Mouse (Mus musculus) heart, embryonic 11.5 days (tissue): ENCODE results near the gene Ppp1r12c. TPM values are rescaled to one million over a fixed set of nuclear protein-coding genes. Genes with fewer than 3 reads are reported as not detected.

Source experiments
- ATAC-seq: fragments of 200-750 bp; cut with Nextera tagmentation; replicated peaks from 2 replicates; pipeline ENCODE4 v1.8.0; 2017; ENCODE audit warnings: moderate library complexity; ENCODE audit not compliant: insufficient number of reproducible peaks, low FRiP score, low TSS enrichment
- H3K27ac ChIP-seq: fragments of 300-500 bp; sonication (generic); 2 replicates; pipeline ENCODE4 v1.5.1; 2014; ENCODE audit warnings: mild to moderate bottlenecking, low read depth, low read length
- H3K27me3 ChIP-seq: fragments of 300-500 bp; sonication (generic); 2 replicates; pipeline ENCODE4 v1.6.1; 2014; ENCODE audit warnings: mild to moderate bottlenecking, low read length, mixed read lengths; ENCODE audit not compliant: control insufficient read depth, insufficient read depth
- H3K36me3 ChIP-seq: fragments of 300-500 bp; sonication (generic); 2 replicates; pipeline ENCODE4 v1.6.1; 2014; ENCODE audit warnings: mild to moderate bottlenecking, low read length, moderate library complexity, mixed read lengths; ENCODE audit not compliant: control insufficient read depth, insufficient read depth
- H3K4me1 ChIP-seq: fragments of 300-500 bp; sonication (generic); 2 replicates; pipeline ENCODE4 v1.6.1; 2014; ENCODE audit warnings: low read length; ENCODE audit not compliant: control insufficient read depth, insufficient read depth
- H3K4me2 ChIP-seq: fragments of 300-500 bp; sonication (generic); 2 replicates; pipeline ENCODE4 v1.6.1; 2014; ENCODE audit warnings: mild to moderate bottlenecking, moderate library complexity
- H3K4me3 ChIP-seq: fragments of 300-500 bp; sonication (generic); 2 replicates; pipeline ENCODE4 v1.5.1; 2014; ENCODE audit warnings: low read depth, low read length
- H3K9ac ChIP-seq: fragments of 300-500 bp; sonication (generic); 2 replicates; pipeline ENCODE4 v1.6.1; 2014; ENCODE audit warnings: mild to moderate bottlenecking, low read depth, low read length, moderate library complexity
- H3K9me3 ChIP-seq: fragments of 300-500 bp; sonication (generic); replicated peaks from 2 replicates; pipeline ENCODE4 v1.6.1; 2016; ENCODE audit warnings: low read length; ENCODE audit not compliant: control insufficient read depth
- WGBS: fragments of 180-500 bp; shearing (Covaris S2); extraction: QIAGEN DNeasy Blood & Tissue Kit; methylation state at CpG from one replicate; pipeline ENCODE4 v1.1.7; 2014; ENCODE audit not compliant: insufficient replicate concordance; 5-methylcytosine and 5-hydroxymethylcytosine counted together
- polyA plus RNA-seq: library from polyadenylated mRNA; unstranded; fragments of >200 nt; fragmentation: Nextera tagmentation; extraction: Ambion mirVana; gene quantifications from 2 replicates; pipeline ENCODE4 v1.2.1, GENCODE M21; 2014

Gene Ppp1r12c
- polyA plus RNA-seq, 1 experiment from 2014 or later, result 32.9 TPM

DNA sequence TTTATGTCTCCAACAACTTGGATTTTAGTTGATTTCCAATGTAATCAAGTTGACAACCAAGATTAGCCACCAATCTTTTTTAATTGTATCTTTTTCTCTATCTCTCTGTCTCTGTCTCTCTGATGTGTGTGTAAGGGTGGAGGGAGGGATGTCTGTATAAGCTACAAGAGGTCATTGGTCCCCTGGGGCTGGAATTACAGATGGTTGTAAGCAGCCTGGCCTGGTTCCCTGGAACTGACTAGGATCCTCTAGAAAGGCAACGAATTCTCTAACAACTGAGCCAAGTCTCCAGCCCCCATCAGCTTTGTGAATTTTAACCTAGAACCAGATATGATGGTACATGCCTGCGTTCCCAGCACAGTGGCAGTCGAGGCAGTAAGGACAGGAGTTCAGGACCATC lies 33.7 kb downstream of the Ppp1r12c start:
- WGBS, result 68% methylated on average over 3 of the region's 3 CpGs
- peaks cover 21% of the 10 kb centered on the region for H3K27me3 ChIP-seq
- no peak for ATAC-seq

DNA sequence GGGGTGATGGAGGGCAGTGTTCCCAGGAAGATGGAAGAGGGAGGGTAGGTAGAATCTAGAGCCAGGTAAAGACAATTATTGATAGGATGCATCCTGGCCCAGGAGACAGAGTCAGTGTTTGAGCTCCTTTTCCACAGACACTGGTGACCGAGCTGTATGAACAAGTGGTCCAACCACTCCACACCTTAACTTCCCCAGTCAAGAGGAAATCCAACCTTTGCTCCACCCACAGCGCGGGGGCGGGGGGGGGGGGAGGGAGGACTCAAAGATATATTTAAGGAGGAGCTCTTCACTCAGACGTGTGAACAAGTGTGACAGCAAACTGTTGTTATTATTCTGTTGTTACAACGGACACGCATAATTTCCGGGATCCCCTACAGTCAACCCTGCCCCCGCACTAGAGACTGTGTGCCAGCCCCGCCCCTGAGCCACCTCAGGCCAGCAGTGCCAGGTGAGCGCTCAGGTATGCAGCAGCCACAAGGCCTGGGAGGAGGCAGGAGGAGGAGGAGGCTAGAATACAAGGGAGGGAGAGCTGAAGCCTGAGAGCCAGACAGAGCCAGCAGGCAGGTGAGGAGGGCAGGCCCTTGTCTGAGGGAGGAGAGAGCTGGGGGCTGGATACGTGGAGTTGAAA lies 37.2 kb downstream of the Ppp1r12c start:
- H3K4me1 ChIP-seq, result no peaks in the 10 kb centered on the region
- H3K36me3 ChIP-seq, result no peaks in the 10 kb centered on the region
- H3K9ac ChIP-seq, result no peak overlapping the region
- no peak overlapping the region for H3K27ac ChIP-seq
- WGBS, result 7% methylated on average over 11 of the region's 12 CpGs
- H3K4me3 ChIP-seq, result no peak overlapping the region
- H3K4me2 ChIP-seq, result no peak overlapping the region
- H3K27me3 ChIP-seq, result no peaks in the 10 kb centered on the region; the same call in 1 of the 2 replicates
- H3K9me3 ChIP-seq, result no peaks in the 10 kb centered on the region
- no peak for ATAC-seq

More for the DNA sequence above, 33.7 kb downstream of the Ppp1r12c start:
- Histone ChIP-seq H3K4me1 (no peaks in the 10 kb centered on the region), H3K27ac (no peak overlapping the region), H3K4me3 (no peak overlapping the region), H3K4me2 (no peak overlapping the region), H3K9ac (no peak overlapping the region), H3K36me3 (no peaks in the 10 kb centered on the region), H3K9me3 (no peaks in the 10 kb centered on the region)

DNA sequence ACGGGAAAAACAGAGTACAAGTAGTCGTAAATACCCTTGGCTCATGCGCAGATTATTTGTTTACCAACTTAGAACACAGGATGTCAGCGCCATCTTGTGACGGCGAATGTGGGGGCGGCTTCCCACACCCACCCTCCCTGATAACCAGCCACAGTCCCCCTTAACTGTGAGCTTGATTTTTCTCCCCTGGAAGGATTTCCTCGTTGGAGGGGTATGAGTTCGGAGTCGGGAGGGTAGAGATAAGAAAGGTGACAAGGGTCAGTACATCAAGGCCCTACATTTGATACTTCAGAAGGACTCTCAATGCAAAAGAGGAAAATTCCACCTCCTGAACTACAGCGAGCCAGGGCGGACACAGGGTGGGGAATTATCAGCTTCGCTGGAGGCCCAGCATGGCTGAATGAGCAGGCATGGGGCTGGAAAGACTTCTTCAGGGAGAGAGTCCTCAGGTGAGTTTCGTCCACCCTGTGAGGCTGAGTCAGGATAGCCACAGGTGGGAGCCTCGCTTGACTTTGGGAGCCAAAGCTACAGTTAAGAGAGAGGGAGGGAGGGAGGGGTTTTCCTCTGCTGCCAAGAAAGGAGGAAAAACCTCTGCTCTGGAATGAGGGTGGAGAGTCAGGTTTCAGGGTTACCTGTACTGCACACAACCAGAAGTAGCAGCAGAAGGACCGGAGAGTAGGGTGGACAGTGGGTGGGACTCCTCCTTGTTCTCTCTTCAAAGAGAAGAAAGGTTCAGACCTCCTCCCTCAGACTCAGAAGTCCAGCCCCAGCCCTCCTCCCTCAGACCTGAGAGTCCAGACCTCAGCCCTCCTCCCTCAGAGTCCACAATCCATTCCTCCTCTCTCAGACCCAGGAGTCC lies 40.7 kb downstream of the Ppp1r12c start, which contains the start of gene Eps8l1:
Gene Eps8l1, plus strand, starts transcription at position 99 of the 859 bp plus-strand sequence.
- Histone ChIP-seq H3K27me3 (no peaks in the 10 kb centered on the region), H3K4me2 (peak within 1 kb of the TSS; percentile 50), H3K4me3 (peak within 1 kb of the TSS; percentile 27), H3K4me1 (no peaks in the 10 kb centered on the region), H3K27ac (no peak within 1 kb of the TSS), H3K9me3 (no peaks in the 10 kb centered on the region), H3K9ac (peak within 1 kb of the TSS; percentile 58; the same call in 1 of the 2 replicates), H3K36me3 (no peaks in the 10 kb centered on the region)
- peak; percentile 26; the same call in 1 of the 2 replicates for ATAC-seq
- 48% methylated on average over 13 of the region's 16 CpGs for WGBS

DNA sequence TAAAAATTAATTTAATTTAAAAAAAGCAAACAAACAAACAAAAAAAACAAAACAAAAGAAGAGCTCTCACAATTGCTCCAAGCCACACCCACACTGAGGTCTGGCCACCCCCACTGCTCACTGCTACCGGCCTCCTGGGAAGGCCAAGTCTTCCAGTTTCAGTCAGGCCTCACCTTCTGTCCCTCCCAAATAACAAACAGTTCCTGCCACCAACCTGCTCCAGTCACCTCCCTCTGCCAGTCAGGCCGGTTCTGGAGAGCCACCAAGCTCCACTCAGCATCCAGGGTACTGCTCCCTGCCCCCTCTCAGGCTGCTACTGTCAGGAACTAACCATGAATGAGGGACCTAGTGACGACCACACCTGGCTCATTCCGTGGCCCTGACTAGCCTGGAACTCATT lies 48.8 kb downstream of the Ppp1r12c start:
- 26% methylated on average over 4 of the region's 4 CpGs for WGBS
- Histone ChIP-seq H3K4me3 (no peak overlapping the region), H3K4me2 (no peak overlapping the region), H3K9me3 (no peaks in the 10 kb centered on the region), H3K27ac (no peak overlapping the region), H3K9ac (no peak overlapping the region), H3K4me1 (no peaks in the 10 kb centered on the region), H3K36me3 (no peaks in the 10 kb centered on the region), H3K27me3 (no peaks in the 10 kb centered on the region)
- 0 out of 2 replicates have a peak, but pooled peaks have one; percentile 39 for ATAC-seq

DNA sequence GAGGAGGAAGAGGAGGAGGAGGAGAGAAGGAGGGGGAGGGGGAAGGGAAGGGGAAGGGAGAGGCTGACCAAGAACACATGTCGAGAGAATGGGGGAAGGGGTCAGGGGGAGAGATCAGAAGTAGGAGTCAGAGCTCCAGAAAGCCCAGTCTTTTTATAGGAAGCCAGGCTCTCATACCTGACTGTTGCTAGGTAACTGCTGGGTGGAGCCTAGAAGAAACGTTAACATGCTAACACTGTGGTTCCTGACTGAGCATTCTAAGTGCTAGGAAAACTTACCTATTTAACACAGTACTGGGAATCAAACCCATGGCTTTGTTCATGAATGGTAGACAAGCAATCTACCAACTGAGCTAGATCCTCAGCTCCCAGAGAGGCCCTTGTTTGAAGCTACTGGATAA lies 52.3 kb downstream of the Ppp1r12c start:
- Histone ChIP-seq H3K4me2 (no peak overlapping the region), H3K4me3 (no peak overlapping the region), H3K4me1 (no peaks in the 10 kb centered on the region), H3K36me3 (no peaks in the 10 kb centered on the region), H3K27ac (no peak overlapping the region), H3K9ac (no peak overlapping the region), H3K9me3 (no peaks in the 10 kb centered on the region), H3K27me3 (no peaks in the 10 kb centered on the region)
- whole genome bisulfite sequencing, result 22% methylated on average over 2 of the region's 2 CpGs
- ATAC-seq, result no peak

DNA sequence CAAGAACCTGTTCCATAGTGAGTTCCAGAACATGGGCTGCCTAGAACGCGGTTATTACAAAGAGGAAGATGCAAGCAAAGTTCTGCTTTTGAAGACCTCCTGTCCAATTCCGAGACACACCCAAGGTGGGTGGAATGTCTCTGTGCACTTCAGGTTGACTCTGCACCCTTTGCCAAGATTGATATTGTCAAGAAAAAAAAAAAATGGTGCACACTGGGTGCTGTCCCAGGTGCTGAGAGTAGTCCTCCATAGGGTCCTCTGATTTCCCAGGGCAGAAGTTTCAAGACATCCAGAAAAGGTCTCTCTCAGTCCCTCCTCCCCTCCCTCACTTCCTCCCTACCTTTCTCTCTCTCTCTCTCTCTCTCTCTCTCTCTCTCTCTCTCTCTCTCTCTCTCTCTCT lies 53.0 kb downstream of the Ppp1r12c start:
- Histone ChIP-seq H3K4me2 (no peak overlapping the region), H3K4me3 (no peak overlapping the region), H3K9me3 (no peaks in the 10 kb centered on the region), H3K36me3 (peaks cover 5% of the 10 kb centered on the region), H3K27me3 (no peaks in the 10 kb centered on the region), H3K27ac (no peak overlapping the region), H3K4me1 (no peaks in the 10 kb centered on the region), H3K9ac (no peak overlapping the region)
- ATAC-seq, result no peak
- 83% methylated on average over 3 of the region's 3 CpGs for WGBS

DNA sequence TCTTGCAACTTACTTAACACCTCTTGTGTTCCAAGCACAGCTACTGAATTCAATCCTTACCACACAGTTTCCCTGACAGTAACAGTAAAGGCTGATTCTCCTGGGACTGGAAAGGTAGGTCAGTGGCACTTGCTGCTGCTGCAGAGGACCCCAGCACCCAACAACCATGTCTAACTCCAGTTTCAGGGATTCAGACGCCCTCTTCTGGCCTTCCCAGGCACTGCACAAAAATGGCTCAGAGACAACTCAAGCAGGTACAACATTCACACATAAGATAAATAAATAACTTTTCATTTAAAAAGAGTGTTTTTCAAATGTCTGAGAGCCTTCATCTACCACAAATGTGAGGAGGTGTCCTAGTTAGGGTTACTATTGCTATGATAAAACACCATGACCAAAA lies 54.3 kb downstream of the Ppp1r12c start:
- Histone ChIP-seq H3K27ac (no peak overlapping the region), H3K9me3 (no peaks in the 10 kb centered on the region), H3K4me1 (no peaks in the 10 kb centered on the region), H3K9ac (no peak overlapping the region), H3K27me3 (no peaks in the 10 kb centered on the region), H3K4me2 (no peak overlapping the region), H3K4me3 (no peak overlapping the region), H3K36me3 (peaks cover 15% of the 10 kb centered on the region)
- no peak for ATAC-seq
- WGBS, result 8% methylated on average over 1 of the region's 1 CpGs

DNA sequence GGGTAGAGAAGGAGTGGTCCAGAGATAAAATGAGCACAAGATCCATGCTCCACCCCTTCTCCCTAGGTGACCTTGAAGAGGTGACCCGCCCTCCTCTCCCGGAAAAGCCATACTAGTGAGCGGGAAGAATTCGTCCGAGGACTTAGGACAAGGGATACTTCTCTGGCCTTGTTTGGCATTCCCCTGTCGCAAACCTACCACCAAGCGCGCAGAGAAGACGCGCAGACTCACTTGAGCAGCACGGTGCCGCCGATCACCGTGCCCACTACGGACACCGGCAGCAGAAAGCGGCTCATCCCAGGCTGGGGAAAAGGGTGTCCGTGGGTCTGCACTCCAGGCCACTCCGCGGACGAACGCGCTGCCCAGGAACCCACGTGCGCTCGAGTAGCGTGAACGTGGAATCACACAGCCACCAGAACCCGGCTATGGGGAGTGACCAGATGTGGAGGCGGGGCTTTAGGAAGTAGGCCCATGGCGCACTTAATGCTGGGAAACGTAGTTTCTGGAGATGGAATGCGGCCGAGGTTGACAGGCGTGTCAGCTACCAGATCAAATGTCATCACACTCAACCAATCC lies 56.2 kb downstream of the Ppp1r12c start, which contains the start of gene Rdh13:
Gene Rdh13, minus strand, starts transcription at position 434 of the 576 bp plus-strand sequence.
- Histone ChIP-seq H3K27me3 (no peaks in the 10 kb centered on the region), H3K9me3 (no peaks in the 10 kb centered on the region), H3K4me2 (peak within 1 kb of the TSS; percentile 65), H3K9ac (peak within 1 kb of the TSS; percentile 89), H3K4me1 (no peaks in the 10 kb centered on the region), H3K27ac (peak within 1 kb of the TSS; percentile 91), H3K4me3 (peak within 1 kb of the TSS; percentile 85), H3K36me3 (peaks cover 23% of the 10 kb centered on the region)
- peak; percentile 95 for ATAC-seq
- 0% methylated on average over 35 of the region's 35 CpGs for WGBS
